Mouse (Mus musculus): ENCODE results near the gene Aldh1b1.

DNA sequence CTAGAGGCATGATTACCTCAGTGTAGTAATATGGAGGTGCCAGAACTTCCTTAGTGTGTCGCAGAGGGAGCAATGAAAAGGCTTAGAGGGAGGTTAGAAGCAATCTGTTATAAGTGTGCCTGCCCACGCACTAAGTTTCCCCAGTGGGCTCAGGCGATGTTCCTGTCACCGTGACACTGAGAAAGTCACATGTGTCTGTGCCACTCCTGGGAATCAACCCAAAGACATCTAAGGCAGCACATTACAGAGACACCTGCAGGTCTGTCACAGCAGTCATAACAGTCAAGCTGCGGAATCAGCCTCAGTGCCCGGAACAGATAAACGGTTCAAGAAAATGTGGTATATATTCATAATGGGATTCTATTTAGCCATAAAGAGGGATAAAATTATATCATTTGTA is 33.2 kb downstream of the Aldh1b1 start:
- TF ChIP-seq CTCF (IDR thresholded peaks at IDR 0.05; ENCODE audit: low read depth, low read length) (no peak), POLR2A (IDR thresholded peaks at IDR 0.05; ENCODE audit: extremely low read depth, insufficient read depth, low read length) (no peak)

Measured in liver, adult 2 months (tissue).